Mouse (Mus musculus): ENCODE data around the gene Angptl6. TPM values are rescaled to one million over a fixed set of nuclear protein-coding genes. Genes with fewer than 3 reads are reported as not detected.
"Not testable (repeated sequence)": the region's sequence is repeated elsewhere in the genome, so short reads cannot be mapped to it uniquely, and the experiment has no call there.

The Angptl6 gene
- polyA plus RNA-seq, 1 experiment from 2014 or later = 4.3 TPM

GRCm38 (mm10) chr9:20861821-20862220 is 17.7 kb downstream of the Angptl6 start:
- no peak overlapping the region for H3K27ac ChIP-seq (replicated peaks)
- H3K36me3 ChIP-seq = no peaks in the 10 kb centered on the region
- no peaks in the 10 kb centered on the region for H3K4me1 ChIP-seq
- peaks cover 16% of the 10 kb centered on the region for H3K27me3 ChIP-seq
- WGBS = 12% methylated on average over 4 of the region's 4 CpGs
- no peak for ATAC-seq (ENCODE audit: low FRiP score, low read depth)
- no peak overlapping the region for H3K4me3 ChIP-seq
- H3K9me3 ChIP-seq = no peaks in the 10 kb centered on the region
- H3K9ac ChIP-seq (replicated peaks) = no peak overlapping the region
- no peak overlapping the region for H3K4me2 ChIP-seq (replicated peaks)

GRCm38 (mm10) chr9:20859926-20860325 is 19.6 kb downstream of the Angptl6 start:
- Histone ChIP-seq H3K4me2 (replicated peaks) (no peak overlapping the region), H3K9me3 (no peaks in the 10 kb centered on the region), H3K4me3 (no peak overlapping the region), H3K4me1 (no peaks in the 10 kb centered on the region), H3K27ac (replicated peaks) (no peak overlapping the region), H3K36me3 (no peaks in the 10 kb centered on the region), H3K9ac (replicated peaks) (no peak overlapping the region), H3K27me3 (0 out of 2 replicates have a peak, but pooled peaks cover 6% of the 10 kb centered on the region)
- 55% methylated on average over 6 of the region's 6 CpGs for WGBS
- no peak for ATAC-seq (ENCODE audit: low FRiP score, low read depth)

GRCm38 (mm10) chr9:20857131-20857530 is 22.4 kb downstream of the Angptl6 start:
- 0 out of 2 replicates have a peak, but pooled peaks cover 21% of the 10 kb centered on the region for H3K27me3 ChIP-seq
- H3K4me2 ChIP-seq (replicated peaks) = no peak overlapping the region
- 13% methylated on average over 6 of the region's 6 CpGs for WGBS
- no peak overlapping the region for H3K4me3 ChIP-seq
- no peak overlapping the region for H3K27ac ChIP-seq (replicated peaks)
- no peak for ATAC-seq (ENCODE audit: low FRiP score, low read depth)
- H3K9me3 ChIP-seq = no peaks in the 10 kb centered on the region
- no peak overlapping the region for H3K9ac ChIP-seq (replicated peaks)
- no peaks in the 10 kb centered on the region for H3K4me1 ChIP-seq
- no peaks in the 10 kb centered on the region for H3K36me3 ChIP-seq

GRCm38 (mm10) chr9:20850179-20850578 is 29.3 kb downstream of the Angptl6 start:
- H3K36me3 ChIP-seq = no peaks in the 10 kb centered on the region
- H3K4me1 ChIP-seq = no peaks in the 10 kb centered on the region
- WGBS = 89% methylated on average over 2 of the region's 2 CpGs
- no peaks in the 10 kb centered on the region for H3K9me3 ChIP-seq
- no peak overlapping the region for H3K4me3 ChIP-seq
- ATAC-seq (ENCODE audit: low FRiP score, low read depth) = no peak
- no peak overlapping the region for H3K9ac ChIP-seq (replicated peaks)
- H3K27ac ChIP-seq (replicated peaks) = no peak overlapping the region
- H3K4me2 ChIP-seq (replicated peaks) = no peak overlapping the region
- H3K27me3 ChIP-seq = 0 out of 2 replicates have a peak, but pooled peaks cover 14% of the 10 kb centered on the region

GRCm38 (mm10) chr9:20842670-20843069 is 36.9 kb downstream of the Angptl6 start:
- H3K27me3 ChIP-seq = no peaks in the 10 kb centered on the region
- ATAC-seq (ENCODE audit: low FRiP score, low read depth) = no peak
- 32% methylated on average over 2 of the region's 2 CpGs for WGBS
- H3K27ac ChIP-seq (replicated peaks) = no peak overlapping the region
- no peaks in the 10 kb centered on the region for H3K4me1 ChIP-seq
- no peak overlapping the region for H3K4me2 ChIP-seq (replicated peaks)
- H3K9me3 ChIP-seq = no peaks in the 10 kb centered on the region
- no peak overlapping the region for H3K9ac ChIP-seq (replicated peaks)
- no peaks in the 10 kb centered on the region for H3K36me3 ChIP-seq
- no peak overlapping the region for H3K4me3 ChIP-seq

- Histone ChIP-seq H3K27ac (replicated peaks) (no peak overlapping the region), H3K4me2 (replicated peaks) (no peak overlapping the region), H3K4me3 (no peak overlapping the region), H3K9ac (replicated peaks) (no peak overlapping the region), H3K27me3 (no peaks in the 10 kb centered on the region; the same call in 1 of the 2 replicates), H3K36me3 (no peaks in the 10 kb centered on the region), H3K4me1 (no peaks in the 10 kb centered on the region), H3K9me3 (no peaks in the 10 kb centered on the region)
- no peak for ATAC-seq (ENCODE audit: low FRiP score, low read depth)
- 74% methylated on average over 4 of the region's 4 CpGs for WGBS
These were observed 37.3 kb downstream of the Angptl6 start for GRCm38 (mm10) chr9:20842211-20842610.

- ATAC-seq (ENCODE audit: low FRiP score, low read depth) = no peak
- Histone ChIP-seq H3K9me3 (no peaks in the 10 kb centered on the region), H3K36me3 (no peaks in the 10 kb centered on the region), H3K4me1 (no peaks in the 10 kb centered on the region), H3K4me3 (no peak overlapping the region), H3K9ac (replicated peaks) (no peak overlapping the region), H3K27ac (replicated peaks) (no peak overlapping the region), H3K27me3 (no peaks in the 10 kb centered on the region; the same call in 1 of the 2 replicates), H3K4me2 (replicated peaks) (no peak overlapping the region)
- WGBS = 38% methylated on average over 6 of the region's 6 CpGs
These were observed 40.6 kb downstream of the Angptl6 start for GRCm38 (mm10) chr9:20838931-20839330.

- Histone ChIP-seq H3K4me2 (replicated peaks) (no peak overlapping the region), H3K27me3 (no peaks in the 10 kb centered on the region; the same call in 1 of the 2 replicates), H3K9ac (replicated peaks) (no peak overlapping the region; the same call in 1 of the 2 replicates), H3K36me3 (no peaks in the 10 kb centered on the region), H3K4me3 (no peak overlapping the region), H3K27ac (replicated peaks) (no peak overlapping the region), H3K9me3 (no peaks in the 10 kb centered on the region), H3K4me1 (no peaks in the 10 kb centered on the region)
- 79% methylated on average over 9 of the region's 9 CpGs for WGBS
- no peak for ATAC-seq (ENCODE audit: low FRiP score, low read depth)
These were observed 42.2 kb downstream of the Angptl6 start for GRCm38 (mm10) chr9:20837184-20837947.

- 90% methylated on average over 11 of the region's 11 CpGs for WGBS
These were observed 44.0 kb downstream of the Angptl6 start for GRCm38 (mm10) chr9:20835431-20835954.

GRCm38 (mm10) chr9:20834881-20835280 is 44.6 kb downstream of the Angptl6 start:
- Histone ChIP-seq H3K9ac (replicated peaks) (no peak overlapping the region), H3K9me3 (no peaks in the 10 kb centered on the region), H3K27ac (replicated peaks) (no peak overlapping the region), H3K4me3 (no peak overlapping the region), H3K4me2 (replicated peaks) (no peak overlapping the region), H3K27me3 (peaks cover 5% of the 10 kb centered on the region; the same call in 1 of the 2 replicates), H3K4me1 (no peaks in the 10 kb centered on the region), H3K36me3 (no peaks in the 10 kb centered on the region)
- 79% methylated on average over 1 of the region's 1 CpGs for WGBS
- no peak for ATAC-seq (ENCODE audit: low FRiP score, low read depth)

More at GRCm38 (mm10) chr9:20835431-20835954, 44.0 kb downstream of the Angptl6 start:
- H3K4me3 ChIP-seq; ATAC-seq (ENCODE audit: low FRiP score, low read depth); H3K9ac ChIP-seq (replicated peaks); H3K4me2 ChIP-seq (replicated peaks); H3K9me3 ChIP-seq; H3K27me3 ChIP-seq; H3K36me3 ChIP-seq; H3K4me1 ChIP-seq; H3K27ac ChIP-seq (replicated peaks): not testable (repeated sequence)

- Histone ChIP-seq H3K27me3 (peaks cover 12% of the 10 kb centered on the region; the same call in 1 of the 2 replicates), H3K4me2 (replicated peaks) (peak overlapping the region; percentile 24), H3K9ac (replicated peaks) (no peak overlapping the region), H3K9me3 (no peaks in the 10 kb centered on the region), H3K27ac (replicated peaks) (no peak overlapping the region), H3K36me3 (no peaks in the 10 kb centered on the region), H3K4me1 (no peaks in the 10 kb centered on the region), H3K4me3 (no peak overlapping the region)
- WGBS = 16% methylated on average over 19 of the region's 19 CpGs
- peak; percentile 87 for ATAC-seq (ENCODE audit: low FRiP score, low read depth)
These were observed 48.5 kb downstream of the Angptl6 start for GRCm38 (mm10) chr9:20830901-20831643.

GRCm38 (mm10) chr9:20828127-20828526 is 51.4 kb downstream of the Angptl6 start:
- 93% methylated on average over 1 of the region's 1 CpGs for WGBS
- no peak overlapping the region for H3K9ac ChIP-seq (replicated peaks)
- H3K27ac ChIP-seq (replicated peaks) = no peak overlapping the region
- ATAC-seq (ENCODE audit: low FRiP score, low read depth) = no peak
- H3K4me1 ChIP-seq = no peaks in the 10 kb centered on the region
- H3K36me3 ChIP-seq = no peaks in the 10 kb centered on the region
- H3K4me3 ChIP-seq = no peak overlapping the region
- peaks cover 12% of the 10 kb centered on the region; the same call in 1 of the 2 replicates for H3K27me3 ChIP-seq
- H3K9me3 ChIP-seq = no peaks in the 10 kb centered on the region
- H3K4me2 ChIP-seq (replicated peaks) = no peak overlapping the region
